Mouse (Mus musculus) bone marrow macrophage, adult 2 months (primary cell): ENCODE results near the gene Il12rb2.

Source experiments
- CTCF ChIP-seq: IDR thresholded peaks from 2 replicates; pipeline ENCODE4 v1.5.1; 2012; ENCODE audit warnings: low read depth, mild to moderate bottlenecking, low read length, moderate library complexity
- POLR2A ChIP-seq: IDR thresholded peaks from 2 replicates; pipeline ENCODE4 v1.6.1; 2012; ENCODE audit warnings: mild to moderate bottlenecking, low read depth, low read length, borderline replicate concordance

DNA sequence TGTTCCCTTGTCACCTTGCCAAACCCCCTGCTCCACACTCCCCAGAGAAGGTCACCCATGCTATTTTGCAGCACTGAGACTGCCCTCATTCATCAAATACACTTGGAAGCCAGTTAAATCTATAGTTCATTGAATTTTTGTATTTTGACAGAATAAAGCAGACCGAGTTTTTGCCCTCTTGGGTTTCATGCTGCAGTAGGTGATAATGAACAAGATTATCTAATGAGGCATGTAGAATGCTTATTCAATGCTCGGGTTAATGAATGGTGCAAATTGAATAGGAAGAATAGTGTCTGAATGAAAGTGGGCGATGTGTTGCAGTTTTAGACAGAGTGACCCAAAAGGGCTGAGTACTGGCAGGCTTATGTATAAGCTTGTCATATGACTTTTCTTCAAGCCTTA, 29.3 kb upstream of the Il12rb2 start:
- TF ChIP-seq POLR2A = no peak
- no peak for TF ChIP-seq CTCF
